Mouse (Mus musculus) thymus, adult 2 months (tissue): ENCODE data around the gene Syt16.

Experiments
- CTCF ChIP-seq: fragments of 200-500 bp; IDR thresholded peaks from 2 replicates; pipeline ENCODE4 v1.5.1; 2012; ENCODE audit warnings: mild to moderate bottlenecking, control low read depth, low read length, moderate library complexity, borderline replicate concordance; ENCODE audit not compliant: control insufficient read depth, poor library complexity, insufficient read depth; ENCODE audit errors: extremely low read depth
- POLR2A ChIP-seq: fragments of 200-500 bp; IDR thresholded peaks from 2 replicates; pipeline ENCODE4 v1.6.1; 2012; ENCODE audit warnings: mild to moderate bottlenecking, low read length, control low read depth, moderate library complexity; ENCODE audit not compliant: control insufficient read depth, poor library complexity, insufficient read depth; ENCODE audit errors: extremely low read depth

GRCm38 (mm10) chr12:74188815-74189214 lies 191.4 kb downstream of the Syt16 start:
- TF ChIP-seq POLR2A, result no peak
- no peak for TF ChIP-seq CTCF
